Mouse (Mus musculus) erythroblast, embryonic 14.5 days (primary cell): ENCODE data around the gene Tiprl. TPM values are rescaled to one million over a fixed set of nuclear protein-coding genes. Genes with fewer than 3 reads are reported as not detected.
A peak's percentile ranks its signal among the peaks of the same experiment; 100 is the strongest.

Source experiments
- H3K27me3 ChIP-seq: 2 replicates; pipeline ENCODE4 v1.6.1; 2012; ENCODE audit warnings: inconsistent platforms; ENCODE audit not compliant: control insufficient read depth
- H3K36me3 ChIP-seq: 2 replicates; pipeline ENCODE4 v1.6.1; 2012; ENCODE audit warnings: mild to moderate bottlenecking, inconsistent platforms; ENCODE audit not compliant: control insufficient read depth
- H3K4me1 ChIP-seq: 2 replicates; pipeline ENCODE4 v1.6.1; 2012; ENCODE audit warnings: inconsistent platforms; ENCODE audit not compliant: control insufficient read depth
- H3K4me3 ChIP-seq: replicated peaks from 2 replicates; pipeline ENCODE3; 2012; ENCODE audit warnings: moderate library complexity, mild to moderate bottlenecking, inconsistent platforms
- H3K9me3 ChIP-seq: 2 replicates; pipeline ENCODE4 v1.6.1; 2012; ENCODE audit warnings: low read length, inconsistent platforms, mixed read lengths; ENCODE audit not compliant: control insufficient read depth
- GATA1 ChIP-seq: IDR thresholded peaks from 2 replicates; pipeline ENCODE4 v1.6.1; 2012; ENCODE audit warnings: low read length, inconsistent platforms, mixed read lengths
- TAL1 ChIP-seq: IDR thresholded peaks from 3 replicates; pipeline ENCODE4 v1.6.1; 2012; ENCODE audit warnings: low read length, inconsistent platforms, mixed read lengths
- polyA plus RNA-seq: library from polyadenylated mRNA; stranded (reverse); fragments of >175 nt; gene quantifications from 2 replicates; pipeline ENCODE4 v1.2.3, GENCODE M21; 2012

The Tiprl gene
- polyA plus RNA-seq, 1 experiment: 1.1 TPM

DNA sequence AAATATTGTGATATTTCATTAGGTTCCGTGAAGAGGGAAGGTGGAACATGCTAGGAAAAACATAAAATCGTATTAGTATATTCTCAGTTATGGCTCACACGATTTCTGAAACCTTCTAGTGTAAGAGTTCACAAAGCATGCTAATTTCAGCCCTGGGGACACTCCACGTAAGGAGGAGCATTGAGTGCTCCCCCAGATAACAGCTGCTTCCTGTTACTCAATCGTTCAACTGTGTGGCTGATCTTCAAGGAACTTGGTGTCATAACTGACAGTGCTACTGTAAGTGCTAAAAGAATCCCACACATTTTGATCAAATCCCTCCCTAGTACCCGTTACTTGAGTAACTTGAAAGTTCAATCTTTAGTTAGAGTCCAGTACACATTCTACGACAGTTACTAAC is 21.0 kb downstream of the Tiprl start:
- H3K27me3 ChIP-seq: no peaks in the 10 kb centered on the region
- H3K36me3 ChIP-seq: peaks cover 67% of the 10 kb centered on the region
- TF ChIP-seq TAL1 (no peak), GATA1 (no peak)
- no peaks in the 10 kb centered on the region for H3K4me1 ChIP-seq
- no peaks in the 10 kb centered on the region for H3K9me3 ChIP-seq
- no peak overlapping the region for H3K4me3 ChIP-seq

DNA sequence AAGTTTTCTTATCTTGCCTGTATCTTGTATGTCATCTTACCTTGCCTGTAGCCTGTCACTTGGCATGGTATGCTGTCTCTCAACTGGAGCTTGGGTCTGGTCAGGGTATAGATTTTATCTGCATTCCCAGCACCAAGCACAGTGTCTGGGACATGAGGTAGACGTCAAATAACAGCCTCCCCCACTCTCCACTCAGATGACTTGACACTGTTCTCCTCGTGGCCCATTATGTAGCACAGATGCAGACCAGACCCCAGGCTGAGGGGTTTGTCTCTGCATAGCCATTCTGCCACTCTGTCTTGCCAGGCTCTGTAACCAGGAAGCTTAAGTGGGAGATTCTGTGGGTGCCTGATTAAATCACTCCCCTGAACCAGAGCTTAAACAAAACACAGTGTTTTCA is 31.2 kb downstream of the Tiprl start:
- H3K9me3 ChIP-seq: no peaks in the 10 kb centered on the region
- H3K27me3 ChIP-seq: no peaks in the 10 kb centered on the region
- H3K36me3 ChIP-seq: no peaks in the 10 kb centered on the region
- TF ChIP-seq GATA1 (no peak), TAL1 (no peak)
- H3K4me1 ChIP-seq: no peaks in the 10 kb centered on the region
- no peak overlapping the region for H3K4me3 ChIP-seq

DNA sequence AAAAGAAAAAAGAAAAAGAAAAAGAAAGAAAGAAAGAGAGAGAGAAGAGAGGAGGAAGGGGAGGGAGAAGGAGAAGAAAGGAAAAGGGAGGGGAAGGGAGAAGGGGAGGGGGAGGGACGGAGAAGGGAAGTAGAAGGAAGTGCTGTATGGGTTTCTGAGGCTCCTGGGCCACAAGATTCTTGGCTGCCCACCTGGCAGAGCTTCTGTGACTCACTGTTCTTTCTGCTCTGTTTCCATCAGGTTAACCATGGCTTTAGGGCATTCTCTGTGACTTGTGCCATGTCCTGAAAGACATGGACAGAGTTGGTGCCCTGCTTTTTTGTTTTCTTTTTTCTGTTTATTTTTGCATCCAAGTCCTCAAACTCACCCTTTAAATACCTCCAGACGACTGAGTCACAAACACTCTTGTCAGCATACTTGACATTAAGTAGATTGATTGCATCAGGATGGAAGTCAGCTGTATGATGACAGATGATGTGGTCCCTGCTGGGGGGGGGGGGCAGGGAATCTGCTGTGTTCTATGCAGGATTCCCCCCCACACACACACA is 33.2 kb downstream of the Tiprl start:
- H3K9me3 ChIP-seq: no peaks in the 10 kb centered on the region
- no peaks in the 10 kb centered on the region for H3K36me3 ChIP-seq
- no peak for TF ChIP-seq TAL1
- peaks cover 3% of the 10 kb centered on the region; the same call in 1 of the 2 replicates for H3K27me3 ChIP-seq
- H3K4me1 ChIP-seq: peaks cover 3% of the 10 kb centered on the region; the same call in 1 of the 2 replicates
- H3K4me3 ChIP-seq: no peak overlapping the region

DNA sequence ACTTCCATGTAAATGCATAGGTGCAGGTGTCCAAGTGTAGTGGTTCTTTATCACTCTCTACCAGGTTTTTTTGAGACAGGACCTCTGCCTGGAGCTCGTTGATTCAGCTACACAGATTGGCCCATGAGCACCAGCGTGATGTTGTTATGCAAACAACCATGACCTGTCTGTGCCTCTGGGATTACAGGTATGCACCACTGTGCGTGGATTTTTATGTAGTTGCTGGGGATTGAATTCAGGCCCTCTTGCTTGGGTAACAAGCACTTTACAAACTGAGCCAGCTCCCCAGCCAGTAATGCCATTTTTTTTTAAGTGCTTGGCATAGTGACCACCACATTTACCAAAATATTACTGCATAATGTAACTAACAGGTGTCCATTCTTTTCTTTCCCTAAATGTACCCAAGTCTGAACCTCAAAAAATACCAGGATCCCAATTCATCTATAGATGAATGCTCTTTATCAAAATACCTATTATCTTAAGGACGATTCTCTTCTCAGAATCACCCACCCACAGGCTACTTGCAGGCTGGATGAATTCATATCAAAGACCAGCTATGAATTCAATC is 35.3 kb downstream of the Tiprl start:
- Histone ChIP-seq H3K9me3 (no peaks in the 10 kb centered on the region), H3K4me3 (no peak overlapping the region), H3K27me3 (peaks cover 5% of the 10 kb centered on the region; the same call in 1 of the 2 replicates), H3K4me1 (peaks cover 3% of the 10 kb centered on the region; the same call in 1 of the 2 replicates), H3K36me3 (no peaks in the 10 kb centered on the region)
- TF ChIP-seq TAL1 (no peak), GATA1 (no peak)

GRCm38 (mm10) chr1:165200748-165201147 is 36.0 kb downstream of the Tiprl start:
- TF ChIP-seq TAL1: no peak
- TF ChIP-seq GATA1: no peak

DNA sequence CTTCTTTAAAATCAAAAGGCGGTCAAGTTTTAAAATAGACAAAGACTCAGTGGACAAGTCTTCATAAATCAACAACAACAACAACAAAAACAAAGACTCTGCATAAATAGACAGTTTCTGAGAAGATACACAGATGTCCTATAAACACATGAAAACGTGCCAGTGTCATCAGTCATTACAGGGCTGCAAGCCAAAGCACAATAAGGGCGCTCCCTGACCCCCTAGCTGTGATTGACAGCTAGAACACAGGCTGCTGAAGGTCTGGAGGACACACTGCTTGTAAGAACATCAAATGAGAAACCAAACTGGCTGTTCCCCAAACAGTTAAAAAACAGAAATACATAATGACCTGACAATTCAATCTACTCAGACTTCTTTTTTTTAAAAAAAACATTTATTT is 37.2 kb downstream of the Tiprl start:
- Histone ChIP-seq H3K4me3 (no peak overlapping the region), H3K9me3 (no peaks in the 10 kb centered on the region), H3K4me1 (peaks cover 13% of the 10 kb centered on the region), H3K36me3 (no peaks in the 10 kb centered on the region), H3K27me3 (peaks cover 5% of the 10 kb centered on the region; the same call in 1 of the 2 replicates)
- TF ChIP-seq GATA1 (no peak), TAL1 (no peak)

More at GRCm38 (mm10) chr1:165200748-165201147, 36.0 kb downstream of the Tiprl start:
- no peaks in the 10 kb centered on the region for H3K9me3 ChIP-seq
- H3K27me3 ChIP-seq: peaks cover 5% of the 10 kb centered on the region; the same call in 1 of the 2 replicates
- no peak overlapping the region for H3K4me3 ChIP-seq
- no peaks in the 10 kb centered on the region for H3K36me3 ChIP-seq
- H3K4me1 ChIP-seq: peaks cover 3% of the 10 kb centered on the region; the same call in 1 of the 2 replicates

GRCm38 (mm10) chr1:165198951-165199350 is 37.8 kb downstream of the Tiprl start:
- peaks cover 5% of the 10 kb centered on the region; the same call in 1 of the 2 replicates for H3K27me3 ChIP-seq
- TF ChIP-seq GATA1 (no peak), TAL1 (no peak)
- H3K9me3 ChIP-seq: no peaks in the 10 kb centered on the region
- peaks cover 19% of the 10 kb centered on the region for H3K4me1 ChIP-seq
- no peak overlapping the region for H3K4me3 ChIP-seq
- no peaks in the 10 kb centered on the region for H3K36me3 ChIP-seq

GRCm38 (mm10) chr1:165197875-165198274 is 38.9 kb downstream of the Tiprl start:
- no peak for TF ChIP-seq TAL1
- no peak for TF ChIP-seq GATA1
- Histone ChIP-seq H3K9me3 (no peaks in the 10 kb centered on the region), H3K4me3 (no peak overlapping the region), H3K4me1 (peaks cover 30% of the 10 kb centered on the region), H3K36me3 (no peaks in the 10 kb centered on the region), H3K27me3 (peaks cover 5% of the 10 kb centered on the region; the same call in 1 of the 2 replicates)

GRCm38 (mm10) chr1:165195396-165195960 is 41.3 kb downstream of the Tiprl start:
- TF ChIP-seq GATA1 (no peak), TAL1 (no peak)
- peaks cover 37% of the 10 kb centered on the region for H3K4me1 ChIP-seq
- no peaks in the 10 kb centered on the region for H3K9me3 ChIP-seq
- H3K4me3 ChIP-seq: peak overlapping the region; percentile 86
- H3K27me3 ChIP-seq: peaks cover 5% of the 10 kb centered on the region; the same call in 1 of the 2 replicates
- no peaks in the 10 kb centered on the region for H3K36me3 ChIP-seq

DNA sequence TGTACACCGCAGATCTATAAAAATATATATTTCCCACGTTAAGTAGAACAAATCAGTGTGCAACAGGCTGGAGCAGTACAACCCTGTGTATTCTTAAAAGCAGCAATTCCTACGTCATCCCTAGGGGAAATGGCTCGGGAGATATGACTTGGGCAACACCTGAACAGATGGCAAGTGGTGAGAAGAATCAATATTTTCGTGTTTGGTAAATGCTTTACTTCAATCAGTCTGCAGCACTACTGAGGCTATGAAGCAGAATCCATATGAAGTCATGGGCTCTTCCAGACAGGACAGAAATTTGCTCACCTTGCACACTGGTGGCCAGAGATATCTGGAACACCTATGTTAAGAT is 42.2 kb downstream of the Tiprl start:
- H3K4me3 ChIP-seq: peak overlapping the region; percentile 86
- TF ChIP-seq TAL1: no peak
- no peak for TF ChIP-seq GATA1
- H3K4me1 ChIP-seq: peaks cover 37% of the 10 kb centered on the region
- no peaks in the 10 kb centered on the region for H3K9me3 ChIP-seq
- no peaks in the 10 kb centered on the region for H3K36me3 ChIP-seq
- H3K27me3 ChIP-seq: peaks cover 5% of the 10 kb centered on the region; the same call in 1 of the 2 replicates
